Mouse (Mus musculus): ENCODE results near the gene Gm45021. TPM values are rescaled to one million over a fixed set of nuclear protein-coding genes. Genes with fewer than 3 reads are reported as not detected.

The Gm45021 gene
- polyA plus RNA-seq, 1 experiment, result not detected

DNA sequence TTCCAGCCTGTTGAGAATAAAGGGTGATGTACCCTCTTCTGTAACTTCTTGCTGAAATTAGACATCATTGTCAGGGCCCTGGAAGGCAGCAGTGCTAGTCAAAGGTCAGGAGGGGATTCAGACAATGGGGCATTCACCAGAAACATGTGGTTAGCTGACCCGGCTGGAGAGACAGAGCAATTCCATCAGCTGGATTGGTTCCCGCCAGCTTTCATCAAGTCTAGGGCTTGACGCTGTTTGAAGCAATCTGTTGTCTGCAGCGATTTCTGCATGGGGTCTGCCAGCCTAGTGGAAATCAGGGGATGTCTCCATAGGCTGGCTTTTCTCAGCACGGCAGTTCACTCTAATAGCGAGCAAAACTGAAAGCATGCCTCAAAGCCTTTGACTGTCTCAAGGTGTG, 47.1 kb downstream of the Gm45021 start:
- Histone ChIP-seq H3ac (ENCODE audit: control insufficient read depth, insufficient read length) (no peak overlapping the region), H3K36me3 (ENCODE audit: control insufficient read depth, insufficient read depth) (no peaks in the 10 kb centered on the region), H3K27me3 (ENCODE audit: control insufficient read depth, insufficient read depth, insufficient read length) (peaks cover 4% of the 10 kb centered on the region), H3K4me2 (ENCODE audit: low read depth) (no peak overlapping the region), H3K4me3 (no peak overlapping the region), H3K79me2 (ENCODE audit: control insufficient read depth, insufficient read depth) (no peaks in the 10 kb centered on the region)
- TF ChIP-seq SRF (IDR thresholded peaks at IDR 0.05; ENCODE audit: control insufficient read depth, insufficient read length, low read depth) (no peak), POLR2A (IDR thresholded peaks at IDR 0.05; ENCODE audit: insufficient read length, low read depth) (no peak), POLR2AphosphoS2 (IDR thresholded peaks at IDR 0.05; ENCODE audit: insufficient read length, low read depth) (no peak), E2F4 (IDR thresholded peaks at IDR 0.05; ENCODE audit: insufficient read depth) (no peak), USF1 (IDR thresholded peaks at IDR 0.05; ENCODE audit: low read depth) (no peak), TCF3 (IDR thresholded peaks at IDR 0.05; ENCODE audit: insufficient read length, low read depth) (no peak), MAX (IDR thresholded peaks at IDR 0.05; ENCODE audit: low read depth) (no peak), TCF12 (IDR thresholded peaks at IDR 0.05; ENCODE audit: insufficient read depth, poor library complexity, severe bottlenecking) (no peak), MYOD1 (IDR thresholded peaks at IDR 0.05; ENCODE audit: control insufficient read depth in 1 of 3, insufficient read length in 2 of 3, low read depth in 2 of 3) (no peak), MYOG (IDR thresholded peaks at IDR 0.05; ENCODE audit: control insufficient read depth in 1 of 3, insufficient read depth in 1 of 3, insufficient read length in 2 of 3, low read depth in 2 of 3) (no peak), REST (IDR thresholded peaks at IDR 0.05; ENCODE audit: insufficient read depth, insufficient read length) (no peak), CEBPB (IDR thresholded peaks at IDR 0.05; ENCODE audit: insufficient read depth, poor library complexity, severe bottlenecking) (no peak)

DNA sequence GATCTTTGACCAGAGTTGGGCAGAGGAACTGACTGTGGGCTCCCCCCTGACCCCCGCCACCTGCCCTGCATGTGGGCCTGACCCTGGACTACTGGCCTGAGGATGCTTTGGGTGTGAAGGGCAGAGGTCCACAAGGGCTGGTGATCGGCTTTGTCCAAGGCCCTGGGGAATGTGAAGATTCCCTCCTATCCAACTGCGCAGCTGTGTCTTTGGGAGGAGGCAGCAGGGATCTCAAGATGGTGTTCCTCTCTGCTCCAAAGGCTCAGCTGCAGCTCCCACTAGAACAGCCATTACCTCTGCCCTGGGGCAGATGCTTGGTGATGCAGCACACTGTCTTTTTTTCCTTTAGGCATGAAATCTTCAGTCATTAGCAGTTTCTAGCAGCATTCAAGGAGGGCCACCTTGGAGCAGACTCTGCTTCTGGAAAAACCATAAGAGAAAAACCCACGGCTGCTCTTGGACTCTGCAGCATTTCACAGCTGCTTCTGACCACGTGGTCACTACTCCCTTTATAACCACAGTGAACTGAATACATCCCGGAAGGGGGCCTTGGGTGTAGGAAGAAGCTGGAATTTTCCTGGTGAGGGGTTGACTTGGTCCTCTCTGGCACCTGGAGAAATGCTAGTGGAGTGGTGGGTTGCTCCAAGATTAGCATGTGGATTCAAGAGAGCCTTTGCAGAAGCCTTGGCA, 48.5 kb downstream of the Gm45021 start:
- no peaks in the 10 kb centered on the region for H3K36me3 ChIP-seq (ENCODE audit: control insufficient read depth, insufficient read depth)
- H3ac ChIP-seq (ENCODE audit: control insufficient read depth, insufficient read length), result no peak overlapping the region
- no peaks in the 10 kb centered on the region for H3K79me2 ChIP-seq (ENCODE audit: control insufficient read depth, insufficient read depth)
- H3K4me2 ChIP-seq (ENCODE audit: low read depth), result no peak overlapping the region
- no peak overlapping the region for H3K4me3 ChIP-seq
- TF ChIP-seq TCF3 (IDR thresholded peaks at IDR 0.05; ENCODE audit: insufficient read length, low read depth), result no peak
- TF ChIP-seq POLR2AphosphoS2 (IDR thresholded peaks at IDR 0.05; ENCODE audit: insufficient read length, low read depth), result no peak
- no peak for TF ChIP-seq E2F4 (IDR thresholded peaks at IDR 0.05; ENCODE audit: insufficient read depth)
- TF ChIP-seq USF1 (IDR thresholded peaks at IDR 0.05; ENCODE audit: low read depth), result peak; percentile 18
- H3K27me3 ChIP-seq (ENCODE audit: control insufficient read depth, insufficient read depth, insufficient read length), result no peaks in the 10 kb centered on the region

DNA sequence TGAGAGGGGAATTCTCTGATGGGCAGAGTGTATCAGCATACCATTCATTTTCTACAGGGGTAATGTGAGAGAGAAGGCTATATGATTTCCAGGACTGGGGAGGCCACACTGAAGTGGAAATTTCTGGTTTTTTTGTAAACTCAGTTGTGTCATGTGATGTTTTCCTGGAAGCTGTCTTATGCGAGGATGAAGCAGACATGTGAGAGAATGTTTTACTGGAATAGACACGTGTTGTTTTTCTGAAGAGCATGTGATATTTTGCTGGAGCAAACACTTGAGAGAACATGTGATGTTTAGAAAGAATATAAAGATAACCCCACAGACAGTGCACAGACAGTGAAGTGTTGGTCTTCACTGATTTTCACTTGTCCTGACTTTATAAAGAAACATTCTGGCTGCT, 49.1 kb downstream of the Gm45021 start:
- TF ChIP-seq REST (IDR thresholded peaks at IDR 0.05; ENCODE audit: insufficient read depth, insufficient read length), result no peak
- no peak for TF ChIP-seq MYOD1 (IDR thresholded peaks at IDR 0.05; ENCODE audit: control insufficient read depth in 1 of 3, insufficient read length in 2 of 3, low read depth in 2 of 3)
- no peak for TF ChIP-seq POLR2AphosphoS2 (IDR thresholded peaks at IDR 0.05; ENCODE audit: insufficient read length, low read depth)
- no peak for TF ChIP-seq TCF12 (IDR thresholded peaks at IDR 0.05; ENCODE audit: insufficient read depth, poor library complexity, severe bottlenecking)
- no peak for TF ChIP-seq TCF3 (IDR thresholded peaks at IDR 0.05; ENCODE audit: insufficient read length, low read depth)
- no peak for TF ChIP-seq MYOG (IDR thresholded peaks at IDR 0.05; ENCODE audit: control insufficient read depth in 1 of 3, insufficient read depth in 1 of 3, insufficient read length in 2 of 3, low read depth in 2 of 3)
- TF ChIP-seq USF1 (IDR thresholded peaks at IDR 0.05; ENCODE audit: low read depth), result no peak
- TF ChIP-seq E2F4 (IDR thresholded peaks at IDR 0.05; ENCODE audit: insufficient read depth), result no peak
- TF ChIP-seq POLR2A (IDR thresholded peaks at IDR 0.05; ENCODE audit: insufficient read length, low read depth), result no peak
- no peak for TF ChIP-seq MAX (IDR thresholded peaks at IDR 0.05; ENCODE audit: low read depth)
- H3ac ChIP-seq (ENCODE audit: control insufficient read depth, insufficient read length), result no peak overlapping the region
- no peaks in the 10 kb centered on the region for H3K36me3 ChIP-seq (ENCODE audit: control insufficient read depth, insufficient read depth)
- H3K4me3 ChIP-seq, result no peak overlapping the region
- no peaks in the 10 kb centered on the region for H3K79me2 ChIP-seq (ENCODE audit: control insufficient read depth, insufficient read depth)
- no peak overlapping the region for H3K4me2 ChIP-seq (ENCODE audit: low read depth)
- no peaks in the 10 kb centered on the region for H3K27me3 ChIP-seq (ENCODE audit: control insufficient read depth, insufficient read depth, insufficient read length)

DNA sequence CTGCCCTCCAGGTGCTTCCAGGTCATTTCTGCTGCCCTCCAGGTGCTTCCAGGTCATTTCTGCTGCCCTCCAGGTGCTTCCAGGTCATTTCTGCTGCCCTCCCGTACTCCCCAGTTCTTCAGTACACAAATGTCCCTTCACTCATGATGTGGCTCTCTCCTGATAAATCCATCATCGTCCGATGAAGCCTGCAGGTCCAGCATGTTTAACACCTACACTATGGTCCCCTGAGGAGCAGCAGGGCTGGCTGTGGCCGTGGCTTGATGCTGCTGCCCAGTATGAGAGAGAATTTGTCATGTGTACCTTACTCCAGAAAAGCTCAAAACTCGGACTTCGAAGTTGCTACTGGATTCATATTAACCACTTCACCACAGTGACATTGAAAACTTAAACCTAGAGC, 52.0 kb downstream of the Gm45021 start:
- Histone ChIP-seq H3K4me3 (no peak overlapping the region), H3K4me2 (ENCODE audit: low read depth) (no peak overlapping the region), H3K79me2 (ENCODE audit: control insufficient read depth, insufficient read depth) (no peaks in the 10 kb centered on the region), H3K36me3 (ENCODE audit: control insufficient read depth, insufficient read depth) (no peaks in the 10 kb centered on the region), H3K27me3 (ENCODE audit: control insufficient read depth, insufficient read depth, insufficient read length) (peaks cover 6% of the 10 kb centered on the region), H3ac (ENCODE audit: control insufficient read depth, insufficient read length) (no peak overlapping the region)
- TF ChIP-seq MAX (IDR thresholded peaks at IDR 0.05; ENCODE audit: low read depth) (no peak), MYOD1 (IDR thresholded peaks at IDR 0.05; ENCODE audit: control insufficient read depth in 1 of 3, insufficient read length in 2 of 3, low read depth in 2 of 3) (no peak), SRF (IDR thresholded peaks at IDR 0.05; ENCODE audit: control insufficient read depth, insufficient read length, low read depth) (no peak), MYOG (IDR thresholded peaks at IDR 0.05; ENCODE audit: control insufficient read depth in 1 of 3, insufficient read depth in 1 of 3, insufficient read length in 2 of 3, low read depth in 2 of 3) (no peak)

DNA sequence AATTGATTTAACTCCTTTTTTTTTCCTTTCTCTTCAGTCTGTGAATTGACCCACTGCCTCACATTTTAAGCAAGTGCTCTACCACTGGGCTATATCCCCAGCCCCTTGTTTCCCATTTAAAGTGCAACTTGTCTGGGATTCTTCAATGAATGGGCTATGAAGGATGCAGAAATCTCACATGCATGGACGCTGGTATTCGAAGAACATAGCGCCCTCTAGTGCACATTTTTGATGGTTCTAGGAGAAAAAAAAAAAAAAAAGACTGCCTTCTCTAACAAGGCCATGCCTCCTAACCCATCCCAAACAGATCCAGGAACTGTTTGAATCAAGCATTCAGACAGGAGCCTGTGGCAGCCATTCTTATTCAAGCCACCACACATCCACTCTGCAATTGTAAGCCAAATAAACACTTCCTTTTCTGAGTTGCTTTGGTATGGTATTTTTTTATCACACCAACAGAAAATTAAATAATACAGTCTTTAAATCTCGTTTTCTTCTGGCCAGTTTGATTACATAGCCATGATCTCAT, 53.4 kb downstream of the Gm45021 start:
- no peak for TF ChIP-seq POLR2AphosphoS2 (IDR thresholded peaks at IDR 0.05; ENCODE audit: insufficient read length, low read depth)
- no peak overlapping the region for H3K4me2 ChIP-seq (ENCODE audit: low read depth)
- H3K27me3 ChIP-seq (ENCODE audit: control insufficient read depth, insufficient read depth, insufficient read length), result peaks cover 6% of the 10 kb centered on the region

More for the DNA sequence above, 53.4 kb downstream of the Gm45021 start:
- no peak overlapping the region for H3ac ChIP-seq (ENCODE audit: control insufficient read depth, insufficient read length)
- H3K36me3 ChIP-seq (ENCODE audit: control insufficient read depth, insufficient read depth), result no peaks in the 10 kb centered on the region
- H3K4me3 ChIP-seq, result no peak overlapping the region
- no peaks in the 10 kb centered on the region for H3K79me2 ChIP-seq (ENCODE audit: control insufficient read depth, insufficient read depth)
